Mouse (Mus musculus): ENCODE data around the gene Oscp1. TPM values are rescaled to one million over a fixed set of nuclear protein-coding genes. Genes with fewer than 3 reads are reported as not detected.
A peak's percentile ranks its signal among the peaks of the same experiment; 100 is the strongest.

The Oscp1 gene
- 30.1 and 30.2 TPM in 2 replicates for polyA plus RNA-seq (2015; fragmentation: Nextera tagmentation; extraction: Ambion mirVana)

DNA sequence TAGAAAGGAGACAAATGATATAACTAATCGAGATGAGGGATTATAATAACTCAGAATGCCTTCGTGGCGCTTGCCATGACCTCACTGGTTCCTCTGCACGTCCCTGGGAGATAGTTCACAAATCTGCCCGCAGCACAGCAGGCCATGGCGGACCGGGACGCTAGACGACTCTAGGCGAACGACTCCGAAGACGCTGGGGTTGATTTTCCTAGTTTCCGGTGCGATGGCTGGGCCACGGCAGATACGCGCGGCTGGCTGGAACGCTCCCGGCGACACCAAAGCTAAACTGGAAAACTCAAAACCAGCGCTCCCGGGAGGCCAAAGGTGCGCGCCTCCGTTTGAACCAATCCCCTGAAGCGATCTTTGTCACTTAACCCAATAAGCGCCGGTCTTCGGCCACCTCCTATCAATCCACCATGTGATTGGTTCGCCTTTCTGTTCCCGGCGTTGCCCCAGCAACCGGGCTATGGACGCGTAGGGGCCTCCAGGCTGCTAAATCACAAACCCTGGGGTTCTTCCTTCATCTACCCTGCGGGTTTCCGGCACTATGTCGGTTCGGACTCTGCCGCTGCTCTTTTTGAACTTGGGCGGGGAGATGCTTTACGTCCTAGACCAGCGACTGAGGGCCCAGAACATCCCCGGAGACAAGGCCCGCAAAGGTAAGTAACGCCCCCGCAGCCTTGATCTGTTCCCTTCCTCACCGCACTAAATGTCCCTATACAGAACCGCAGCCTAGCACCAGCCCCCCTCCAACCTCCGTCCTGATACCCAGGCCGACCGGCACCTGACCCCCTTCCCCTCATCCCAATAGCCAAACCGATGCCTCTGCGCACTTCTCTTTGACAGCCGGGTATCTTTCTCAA, at the start of gene Oscp1:
Oscp1 (plus strand) TSS at position 432 of the 863 bp plus-strand sequence.
- peak; percentile 98 for ATAC-seq (ENCODE audit: low read depth)
- H3K27ac ChIP-seq (replicated peaks): peak within 1 kb of the TSS; percentile 64
- no peaks in the 10 kb centered on the region for H3K9me3 ChIP-seq
- peak within 1 kb of the TSS; percentile 71 for H3K4me3 ChIP-seq
- H3K27me3 ChIP-seq: no peaks in the 10 kb centered on the region
- H3K4me1 ChIP-seq (replicated peaks): peaks cover 23% of the 10 kb centered on the region
- peak within 1 kb of the TSS; percentile 74 for H3K4me2 ChIP-seq
- H3K36me3 ChIP-seq: peaks cover 38% of the 10 kb centered on the region
- H3K9ac ChIP-seq: peak within 1 kb of the TSS; percentile 81
- WGBS: under 1% methylated on average over 57 of the region's 57 CpGs

- no peak overlapping the region for H3K4me2 ChIP-seq
- 84% methylated on average over 7 of the region's 7 CpGs for WGBS
- ATAC-seq (ENCODE audit: low read depth): no peak
- no peaks in the 10 kb centered on the region for H3K27me3 ChIP-seq
- H3K9me3 ChIP-seq: no peaks in the 10 kb centered on the region
- no peaks in the 10 kb centered on the region for H3K4me1 ChIP-seq (replicated peaks)
- no peak overlapping the region for H3K9ac ChIP-seq
- no peaks in the 10 kb centered on the region for H3K36me3 ChIP-seq
- H3K27ac ChIP-seq (replicated peaks): no peak overlapping the region
- no peak overlapping the region for H3K4me3 ChIP-seq
These were observed 40.6 kb upstream of the Oscp1 start for GRCm38 (mm10) chr4:126017676-126018332.

GRCm38 (mm10) chr4:126018966-126019538, 39.3 kb upstream of the Oscp1 start:
- Histone ChIP-seq H3K9ac (no peak overlapping the region), H3K4me3 (no peak overlapping the region), H3K27ac (replicated peaks) (no peak overlapping the region), H3K9me3 (no peaks in the 10 kb centered on the region), H3K4me2 (no peak overlapping the region), H3K4me1 (replicated peaks) (no peaks in the 10 kb centered on the region), H3K27me3 (no peaks in the 10 kb centered on the region), H3K36me3 (no peaks in the 10 kb centered on the region)
- ATAC-seq (ENCODE audit: low read depth): no peak
- 80% methylated on average over 11 of the region's 11 CpGs for WGBS

DNA sequence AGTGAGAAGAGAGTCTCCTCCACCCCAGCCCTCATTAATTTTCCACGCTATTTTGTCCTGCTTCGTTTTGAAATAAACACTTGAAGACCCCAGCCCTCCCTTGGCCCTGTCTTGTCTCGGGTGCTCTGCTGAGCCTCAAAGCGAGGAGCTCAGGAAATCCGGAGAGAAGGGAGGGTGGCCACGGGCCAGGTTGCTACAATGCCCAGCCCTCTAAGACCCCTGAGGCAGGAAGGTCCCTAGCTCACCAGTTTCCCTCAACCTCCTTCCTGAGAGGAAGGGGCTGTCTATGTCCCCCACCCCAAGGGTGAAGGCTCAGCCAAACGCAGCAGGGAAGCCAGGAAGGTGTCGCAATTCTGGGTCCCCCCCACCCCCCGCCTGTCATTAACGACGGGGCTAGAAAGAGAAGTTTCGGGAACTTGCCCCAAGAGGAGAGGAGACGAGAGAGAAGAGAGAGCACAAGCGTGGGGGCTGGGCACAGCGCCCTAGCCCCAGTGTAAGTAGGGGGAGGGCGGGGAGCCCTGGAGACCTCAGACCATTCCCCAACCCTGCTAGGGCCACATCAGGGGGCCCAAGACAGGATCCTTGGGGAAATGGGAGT, 34.0 kb upstream of the Oscp1 start, which contains the start of gene Csf3r:
Csf3r (plus strand) TSS at position 248 of the 598 bp plus-strand sequence.
- no peak for ATAC-seq (ENCODE audit: low read depth)
- Histone ChIP-seq H3K4me3 (no peak within 1 kb of the TSS), H3K27ac (replicated peaks) (no peak within 1 kb of the TSS), H3K27me3 (no peaks in the 10 kb centered on the region), H3K4me1 (replicated peaks) (no peaks in the 10 kb centered on the region), H3K9me3 (no peaks in the 10 kb centered on the region), H3K4me2 (no peak within 1 kb of the TSS), H3K9ac (no peak within 1 kb of the TSS), H3K36me3 (no peaks in the 10 kb centered on the region)
- 62% methylated on average over 16 of the region's 16 CpGs for WGBS

GRCm38 (mm10) chr4:126025801-126026200, 32.6 kb upstream of the Oscp1 start:
- Histone ChIP-seq H3K27ac (replicated peaks) (no peak overlapping the region), H3K9me3 (no peaks in the 10 kb centered on the region)
- whole genome bisulfite sequencing: 86% methylated on average over 5 of the region's 5 CpGs

DNA sequence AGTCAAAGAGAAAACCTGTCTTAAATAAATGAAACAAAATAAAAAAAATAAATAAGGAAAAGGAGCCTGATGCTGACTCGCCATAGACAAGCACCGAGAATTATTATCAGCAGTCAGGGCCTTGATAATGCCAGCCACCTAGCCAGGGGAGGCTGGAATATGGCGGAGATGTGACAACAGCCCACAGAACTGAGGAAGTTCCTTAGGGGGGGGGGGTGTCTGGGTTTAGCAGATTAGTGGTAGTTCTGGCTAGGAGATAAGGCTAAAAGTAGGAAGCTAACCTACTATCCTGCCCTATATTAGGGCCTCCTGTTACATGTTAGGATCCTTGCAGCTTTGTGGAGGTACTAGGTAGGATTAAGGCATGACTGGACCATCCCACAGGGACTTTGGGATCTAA, 30.4 kb upstream of the Oscp1 start:
- H3K4me1 ChIP-seq (replicated peaks): no peaks in the 10 kb centered on the region
- no peak overlapping the region for H3K4me2 ChIP-seq
- H3K27ac ChIP-seq (replicated peaks): no peak overlapping the region
- H3K9ac ChIP-seq: no peak overlapping the region
- no peaks in the 10 kb centered on the region for H3K27me3 ChIP-seq
- no peaks in the 10 kb centered on the region for H3K9me3 ChIP-seq
- no peak overlapping the region for H3K4me3 ChIP-seq
- ATAC-seq (ENCODE audit: low read depth): no peak
- H3K36me3 ChIP-seq: no peaks in the 10 kb centered on the region
- WGBS: 95% methylated on average over 3 of the region's 3 CpGs

More at GRCm38 (mm10) chr4:126025801-126026200, 32.6 kb upstream of the Oscp1 start:
- no peaks in the 10 kb centered on the region for H3K4me1 ChIP-seq (replicated peaks)
- ATAC-seq (ENCODE audit: low read depth): no peak
- H3K4me2 ChIP-seq: no peak overlapping the region
- no peaks in the 10 kb centered on the region for H3K36me3 ChIP-seq
- no peaks in the 10 kb centered on the region for H3K27me3 ChIP-seq
- no peak overlapping the region for H3K9ac ChIP-seq
- no peak overlapping the region for H3K4me3 ChIP-seq

DNA sequence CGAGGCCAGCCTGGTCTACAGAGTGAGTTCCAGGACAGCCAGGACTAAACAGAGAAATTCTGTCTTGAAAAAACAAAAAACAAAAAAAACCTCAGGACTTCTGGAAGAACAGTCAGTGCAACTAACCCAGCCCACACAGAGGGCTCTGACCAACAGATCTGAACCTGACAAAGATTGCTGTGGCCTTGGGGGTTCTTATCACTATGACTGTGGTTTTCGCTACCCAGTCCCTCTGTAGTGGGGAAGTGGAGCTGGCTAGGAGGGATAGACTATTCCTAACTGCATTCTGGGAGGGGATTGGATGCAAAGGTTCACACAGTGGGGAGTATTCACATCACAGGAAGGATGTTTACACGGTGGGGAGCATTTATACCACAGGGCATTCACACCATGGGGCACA, 29.3 kb upstream of the Oscp1 start:
- Histone ChIP-seq H3K9ac (no peak overlapping the region), H3K4me2 (no peak overlapping the region), H3K4me1 (replicated peaks) (no peaks in the 10 kb centered on the region), H3K27me3 (no peaks in the 10 kb centered on the region), H3K27ac (replicated peaks) (no peak overlapping the region), H3K36me3 (no peaks in the 10 kb centered on the region), H3K4me3 (no peak overlapping the region), H3K9me3 (no peaks in the 10 kb centered on the region)
- no peak for ATAC-seq (ENCODE audit: low read depth)
- 71% methylated on average over 3 of the region's 3 CpGs for WGBS

- Histone ChIP-seq H3K4me3 (no peak overlapping the region), H3K9ac (no peak overlapping the region), H3K4me2 (no peak overlapping the region), H3K4me1 (replicated peaks) (no peaks in the 10 kb centered on the region), H3K36me3 (no peaks in the 10 kb centered on the region), H3K27me3 (no peaks in the 10 kb centered on the region), H3K27ac (replicated peaks) (no peak overlapping the region), H3K9me3 (no peaks in the 10 kb centered on the region)
- WGBS: 81% methylated on average over 5 of the region's 5 CpGs
- no peak for ATAC-seq (ENCODE audit: low read depth)
These were observed 27.7 kb upstream of the Oscp1 start for GRCm38 (mm10) chr4:126030705-126031104.

- Histone ChIP-seq H3K27me3 (no peaks in the 10 kb centered on the region), H3K27ac (replicated peaks) (no peak overlapping the region), H3K4me1 (replicated peaks) (no peaks in the 10 kb centered on the region), H3K4me2 (no peak overlapping the region), H3K36me3 (no peaks in the 10 kb centered on the region), H3K9ac (no peak overlapping the region), H3K9me3 (no peaks in the 10 kb centered on the region), H3K4me3 (no peak overlapping the region)
- ATAC-seq (ENCODE audit: low read depth): no peak
- WGBS: 86% methylated on average over 5 of the region's 5 CpGs
These were observed 23.0 kb upstream of the Oscp1 start for GRCm38 (mm10) chr4:126035413-126035812.

DNA sequence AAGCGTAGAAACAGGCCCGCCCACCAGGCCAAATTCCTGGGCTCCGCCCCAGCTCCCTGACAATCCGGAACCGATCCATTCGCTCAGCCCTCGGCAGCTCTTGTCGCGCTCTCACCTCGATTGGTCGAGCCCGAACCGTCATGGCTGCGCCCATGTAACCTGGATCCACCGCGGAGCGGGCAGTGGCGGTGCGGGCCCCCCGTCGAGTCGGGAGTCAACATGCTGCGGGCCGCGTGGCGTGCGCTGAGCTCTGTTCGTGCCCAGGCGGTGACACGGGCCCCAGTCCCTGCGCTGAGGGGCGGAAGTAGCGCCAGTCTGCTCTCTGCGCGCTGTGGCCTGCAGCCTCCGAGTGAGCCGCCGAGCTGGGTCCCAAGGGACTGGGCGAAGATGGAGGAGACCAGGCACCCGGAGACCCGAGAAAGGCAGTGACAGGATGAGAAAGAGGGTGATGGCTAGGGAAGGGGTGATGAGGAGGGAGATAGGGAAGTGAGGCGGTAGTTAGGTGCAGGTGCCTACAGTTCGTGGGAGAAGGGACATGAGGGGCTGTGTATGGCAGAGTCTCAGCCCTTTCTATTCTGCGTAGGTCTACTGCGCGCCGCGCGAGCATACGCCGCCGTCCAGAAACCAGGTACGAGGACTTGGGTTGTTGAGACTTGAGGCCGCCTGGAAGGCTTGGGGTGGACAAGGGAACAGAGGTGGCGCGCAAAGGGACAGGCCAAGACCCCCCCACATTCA, 11.3 kb upstream of the Oscp1 start, which contains the start of gene Mrps15:
Mrps15 (plus strand) TSS at position 75 of the 735 bp plus-strand sequence.
- Histone ChIP-seq H3K9ac (peak within 1 kb of the TSS; percentile 84), H3K4me3 (peak within 1 kb of the TSS; percentile 94), H3K4me2 (peak within 1 kb of the TSS; percentile 96), H3K36me3 (peaks cover 32% of the 10 kb centered on the region), H3K27ac (replicated peaks) (peak within 1 kb of the TSS; percentile 78), H3K27me3 (no peaks in the 10 kb centered on the region), H3K4me1 (replicated peaks) (peaks cover 15% of the 10 kb centered on the region), H3K9me3 (no peaks in the 10 kb centered on the region)
- under 1% methylated on average over 56 of the region's 56 CpGs for WGBS
- peak; percentile 97 for ATAC-seq (ENCODE audit: low read depth)

GRCm38 (mm10) chr4:126051617-126052016, 6.7 kb upstream of the Oscp1 start:
- Histone ChIP-seq H3K9ac (no peak overlapping the region), H3K4me3 (no peak overlapping the region), H3K36me3 (peaks cover 76% of the 10 kb centered on the region), H3K9me3 (no peaks in the 10 kb centered on the region), H3K4me2 (no peak overlapping the region), H3K4me1 (replicated peaks) (peaks cover 15% of the 10 kb centered on the region), H3K27ac (replicated peaks) (no peak overlapping the region), H3K27me3 (no peaks in the 10 kb centered on the region)
- WGBS: 87% methylated on average over 7 of the region's 7 CpGs
- ATAC-seq (ENCODE audit: low read depth): no peak

All from neural tube, embryonic 13.5 days (tissue).